Mouse (Mus musculus) cerebellum, adult 2 months (tissue): ENCODE measurements around the gene Six3. TPM values are rescaled to one million over a fixed set of nuclear protein-coding genes. Genes with fewer than 3 reads are reported as not detected.

ENCODE experiments used
- DNase-seq, 2 experiments: peaks; one replicate each; pipeline ENCODE4 v3.0.0; 2021
- H3K27ac ChIP-seq: fragments of 200-500 bp; 2 replicates; pipeline ENCODE4 v1.5.1; 2012; ENCODE audit warnings: low read length, control low read depth, inconsistent platforms; ENCODE audit not compliant: insufficient read depth
- H3K27me3 ChIP-seq: fragments of 200-500 bp; 2 replicates; pipeline ENCODE4 v1.6.1; 2012; ENCODE audit warnings: inconsistent platforms, mild to moderate bottlenecking, low read length, moderate library complexity; ENCODE audit not compliant: control insufficient read depth, insufficient read depth
- H3K4me1 ChIP-seq: fragments of 200-500 bp; 2 replicates; pipeline ENCODE4 v1.6.1; 2011; ENCODE audit warnings: low read length; ENCODE audit not compliant: control insufficient read depth, insufficient read depth
- H3K4me3 ChIP-seq: fragments of 200-500 bp; replicated peaks from 2 replicates; pipeline ENCODE3; 2011; ENCODE audit warnings: mild to moderate bottlenecking, low read depth, low read length, control low read depth; ENCODE audit not compliant: insufficient read depth
- CTCF ChIP-seq: fragments of 200-500 bp; IDR thresholded peaks from 2 replicates; pipeline ENCODE4 v1.5.1; 2011; ENCODE audit warnings: low read depth, mild to moderate bottlenecking, control low read depth, low read length, moderate library complexity, borderline replicate concordance; ENCODE audit not compliant: insufficient read depth
- POLR2A ChIP-seq: fragments of 200-500 bp; IDR thresholded peaks from 2 replicates; pipeline ENCODE4 v1.6.1; 2011; ENCODE audit warnings: low read length, control low read depth, borderline replicate concordance; ENCODE audit not compliant: insufficient read depth
- WGBS: fragments of 180-500 bp; shearing (Covaris S2); methylation state at CpG from one replicate; pipeline ENCODE4 v1.1.7; 2018; 5-methylcytosine and 5-hydroxymethylcytosine counted together
- polyA plus RNA-seq: library from polyadenylated mRNA; depleted of rRNA; stranded (reverse); fragments of >200 nt; gene quantifications from 2 replicates; pipeline ENCODE4 v1.2.3, GENCODE M21; 2012

Gene Six3
- polyA plus RNA-seq, 1 experiment: 1.8 TPM

- Histone ChIP-seq H3K4me3 (no peak overlapping the region), H3K27me3 (peaks cover 1% of the 10 kb centered on the region; the same call in 1 of the 2 replicates), H3K4me1 (peaks cover 2% of the 10 kb centered on the region; the same call in 1 of the 2 replicates), H3K27ac (no peak overlapping the region)
- TF ChIP-seq POLR2A (no peak), CTCF (no peak)
- no peak for DNase-seq
- WGBS: 2% methylated on average over 42 of the region's 42 CpGs
Observed at GRCm38 (mm10) chr17:85608366-85609093, 4.9 kb upstream of the Six3 start.

GRCm38 (mm10) chr17:85609094-85609425, 4.3 kb upstream of the Six3 start:
- Histone ChIP-seq H3K4me3 (no peak overlapping the region), H3K27ac (no peak overlapping the region), H3K27me3 (peaks cover 1% of the 10 kb centered on the region; the same call in 1 of the 2 replicates), H3K4me1 (peaks cover 2% of the 10 kb centered on the region; the same call in 1 of the 2 replicates)
- TF ChIP-seq CTCF: no peak
- TF ChIP-seq POLR2A: no peak
- 2% methylated on average over 13 of the region's 13 CpGs for WGBS
- no peak for DNase-seq

GRCm38 (mm10) chr17:85609621-85610392, 3.6 kb upstream of the Six3 start:
- DNase-seq: no peak
- no peak overlapping the region for H3K4me3 ChIP-seq
- no peak for TF ChIP-seq CTCF
- TF ChIP-seq POLR2A: no peak
- no peak overlapping the region for H3K27ac ChIP-seq
- 5% methylated on average over 13 of the region's 13 CpGs for WGBS
- H3K4me1 ChIP-seq: peaks cover 2% of the 10 kb centered on the region; the same call in 1 of the 2 replicates
- H3K27me3 ChIP-seq: peaks cover 1% of the 10 kb centered on the region; the same call in 1 of the 2 replicates

GRCm38 (mm10) chr17:85610393-85611115, 2.9 kb upstream of the Six3 start:
- Histone ChIP-seq H3K27ac (no peak overlapping the region), H3K4me3 (no peak overlapping the region), H3K27me3 (peaks cover 3% of the 10 kb centered on the region; the same call in 1 of the 2 replicates), H3K4me1 (peaks cover 2% of the 10 kb centered on the region; the same call in 1 of the 2 replicates)
- DNase-seq: no peak
- TF ChIP-seq POLR2A: no peak
- TF ChIP-seq CTCF: no peak
- WGBS: 5% methylated on average over 11 of the region's 11 CpGs

- no peak overlapping the region for H3K27ac ChIP-seq
- H3K4me3 ChIP-seq: no peak overlapping the region
- TF ChIP-seq POLR2A (no peak), CTCF (no peak)
Observed at GRCm38 (mm10) chr17:85611521-85612515, 1.6 kb upstream of the Six3 start.

GRCm38 (mm10) chr17:85612526-85613265, 712 bp upstream of the Six3 start:
- H3K27me3 ChIP-seq: peaks cover 5% of the 10 kb centered on the region; the same call in 1 of the 2 replicates
- WGBS: 1% methylated on average over 31 of the region's 31 CpGs
- peaks cover 2% of the 10 kb centered on the region; the same call in 1 of the 2 replicates for H3K4me1 ChIP-seq
- H3K4me3 ChIP-seq: no peak overlapping the region
- TF ChIP-seq POLR2A (no peak), CTCF (no peak)
- no peak for DNase-seq
- H3K27ac ChIP-seq: no peak overlapping the region

More at GRCm38 (mm10) chr17:85611521-85612515, 1.6 kb upstream of the Six3 start:
- H3K27me3 ChIP-seq: peaks cover 5% of the 10 kb centered on the region; the same call in 1 of the 2 replicates
- no peak for DNase-seq
- WGBS: 5% methylated on average over 19 of the region's 19 CpGs
- peaks cover 2% of the 10 kb centered on the region; the same call in 1 of the 2 replicates for H3K4me1 ChIP-seq
